Mouse (Mus musculus) MEL (cell line): ENCODE data around the gene Plekhb2. TPM values are rescaled to one million over a fixed set of nuclear protein-coding genes. Genes with fewer than 3 reads are reported as not detected.

ENCODE experiments used
- DNase-seq: peaks from one replicate; pipeline ENCODE4 v3.0.0; 2011; ENCODE audit warnings: low read depth, low spot score
- H3K27ac ChIP-seq: 2 replicates; pipeline ENCODE4 v1.5.1; 2012; ENCODE audit warnings: low read depth, mild to moderate bottlenecking, control low read depth, low read length, moderate library complexity; ENCODE audit not compliant: control insufficient read depth
- H3K27me3 ChIP-seq, 2 experiments: fragments of 150-350 bp in 1 of 2; sonication (generic) in 1 of 2; 2 replicates each; pipeline ENCODE4 v1.6.1; 2012; ENCODE audit warnings: low read length in 2 of 2, mild to moderate bottlenecking in 2 of 2, improper control_type of control experiment in 1 of 2, moderate library complexity in 1 of 2; ENCODE audit not compliant: insufficient read depth in 2 of 2, control insufficient read depth in 1 of 2
- H3K36me3 ChIP-seq, 2 experiments: 2 replicates each; pipeline ENCODE4 v1.6.1; 2012 to 2014; ENCODE audit warnings: low read length in 2 of 2, improper control_type of control experiment in 1 of 2, inconsistent platforms in 1 of 2, mild to moderate bottlenecking in 1 of 2; ENCODE audit not compliant: insufficient read depth in 2 of 2, control insufficient read depth in 1 of 2
- H3K4me1 ChIP-seq, 2 experiments: fragments of 150-350 bp in 1 of 2; sonication (generic) in 1 of 2; 2 replicates each; pipeline ENCODE4 v1.6.1; 2012; ENCODE audit warnings: low read length in 2 of 2, improper control_type of control experiment in 1 of 2, mild to moderate bottlenecking in 1 of 2; ENCODE audit not compliant: insufficient read depth in 2 of 2, control insufficient read depth in 1 of 2
- H3K4me3 ChIP-seq, 2 experiments: fragments of 150-350 bp in 1 of 2; sonication (generic) in 1 of 2; 2 replicates each; pipeline ENCODE4 v1.5.1; 2012; ENCODE audit warnings: low read depth in 2 of 2, low read length in 2 of 2, mild to moderate bottlenecking in 2 of 2, moderate library complexity in 2 of 2, control low read depth in 1 of 2, improper control_type of control experiment in 1 of 2; ENCODE audit not compliant: control insufficient read depth in 1 of 2, insufficient read depth in 1 of 2
- H3K79me2 ChIP-seq: 2 replicates; pipeline ENCODE4 v1.6.1; 2012; ENCODE audit warnings: mild to moderate bottlenecking, low read length, moderate library complexity; ENCODE audit not compliant: control insufficient read depth, poor library complexity, insufficient read depth
- H3K9ac ChIP-seq: 2 replicates; pipeline ENCODE4 v1.6.1; 2012; ENCODE audit warnings: low read depth, mild to moderate bottlenecking, control low read depth, low read length, moderate library complexity; ENCODE audit not compliant: control insufficient read depth, poor library complexity, severe bottlenecking
- H3K9me3 ChIP-seq: fragments of 150-350 bp; sonication (generic); replicated peaks from 2 replicates; pipeline ENCODE4 v1.6.1; 2012; ENCODE audit warnings: mild to moderate bottlenecking, low read length, improper control_type of control experiment, moderate library complexity; ENCODE audit not compliant: insufficient read depth
- CTCF ChIP-seq, 3 experiments: IDR thresholded peaks in 2 of 3; conservative IDR thresholded peaks in 1 of 3; 2 replicates each; pipeline ENCODE4 v1.5.1; 2011 to 2012; ENCODE audit warnings: low read length in 3 of 3, low read depth in 2 of 3, mild to moderate bottlenecking in 2 of 3, improper control_type of control experiment in 1 of 3, inconsistent platforms in 1 of 3, mixed read lengths in 1 of 3, moderate library complexity in 1 of 3; ENCODE audit not compliant: control insufficient read depth in 1 of 3, insufficient read depth in 1 of 3, poor library complexity in 1 of 3, severe bottlenecking in 1 of 3
- ELF1 ChIP-seq: IDR thresholded peaks from 2 replicates; pipeline ENCODE4 v1.6.1; 2014; ENCODE audit warnings: low read depth, mild to moderate bottlenecking, inconsistent platforms, low read length, improper control_type of control experiment, moderate library complexity
- GABPA ChIP-seq: IDR thresholded peaks from 2 replicates; pipeline ENCODE4 v1.6.1; 2012; ENCODE audit warnings: low read depth, mild to moderate bottlenecking, inconsistent platforms, low read length, improper control_type of control experiment, moderate library complexity
- GATA1 ChIP-seq: IDR thresholded peaks from 2 replicates; pipeline ENCODE4 v1.6.1; 2011; ENCODE audit warnings: low read depth, low read length, improper control_type of control experiment
- MAFK ChIP-seq: IDR thresholded peaks from 2 replicates; pipeline ENCODE4 v1.6.1; 2011; ENCODE audit warnings: low read depth, mild to moderate bottlenecking, low read length, improper control_type of control experiment, borderline replicate concordance
- NELFE ChIP-seq: IDR thresholded peaks from 2 replicates; pipeline ENCODE4 v1.6.1; 2011; ENCODE audit warnings: low read depth, low read length, improper control_type of control experiment
- POLR2A ChIP-seq, 2 experiments: IDR thresholded peaks; 2 replicates each; pipeline ENCODE4 v1.6.1; 2011 to 2012; ENCODE audit warnings: low read length in 2 of 2, mild to moderate bottlenecking in 2 of 2, control low read depth in 1 of 2, improper control_type of control experiment in 1 of 2, low read depth in 1 of 2, moderate library complexity in 1 of 2; ENCODE audit not compliant: control insufficient read depth in 1 of 2, insufficient read depth in 1 of 2, poor library complexity in 1 of 2
- RAD21 ChIP-seq: IDR thresholded peaks from 2 replicates; pipeline ENCODE4 v1.6.1; 2011; ENCODE audit warnings: mild to moderate bottlenecking, low read depth, low read length, improper control_type of control experiment
- RCOR1 ChIP-seq: IDR thresholded peaks from 2 replicates; pipeline ENCODE4 v1.6.1; 2012; ENCODE audit warnings: low read depth, mild to moderate bottlenecking, inconsistent platforms, low read length, improper control_type of control experiment
- TCF12 ChIP-seq: IDR thresholded peaks from 2 replicates; pipeline ENCODE4 v1.6.1; 2014; ENCODE audit warnings: low read depth, mild to moderate bottlenecking, inconsistent platforms, low read length, improper control_type of control experiment, moderate library complexity
- USF1 ChIP-seq: IDR thresholded peaks from 2 replicates; pipeline ENCODE4 v1.6.1; 2014; ENCODE audit warnings: low read depth, mild to moderate bottlenecking, inconsistent platforms, low read length, improper control_type of control experiment, moderate library complexity
- ZC3H11A ChIP-seq: IDR thresholded peaks from 2 replicates; pipeline ENCODE4 v1.6.1; 2012; ENCODE audit warnings: low read depth, mild to moderate bottlenecking, inconsistent platforms, low read length, improper control_type of control experiment
- ZMIZ1 ChIP-seq: IDR thresholded peaks from 2 replicates; pipeline ENCODE4 v1.6.1; 2012; ENCODE audit warnings: low read depth, mild to moderate bottlenecking, inconsistent platforms, low read length, improper control_type of control experiment, moderate library complexity
- polyA plus RNA-seq, 2 experiments: library from polyadenylated mRNA; stranded (reverse) in 1 of 2; unstranded in 1 of 2; fragments of >175 nt in 1 of 2; fragments of >200 nt in 1 of 2; gene quantifications; 2 replicates each; pipeline versions ENCODE4 v1.2.1 to v1.2.4; 2012; ENCODE audit warnings: low replicate concordance in 2 of 2, low read depth in 1 of 2; ENCODE audit not compliant: insufficient read length in 2 of 2, insufficient read depth in 1 of 2, missing spikeins in 1 of 2
- total RNA-seq: library from RNA; depleted of rRNA; stranded (reverse); fragments of 300-350 nt; gene quantifications from 2 replicates; pipeline ENCODE4 v1.2.3, GENCODE M21; 2012

Plekhb2 gene
- total and polyA plus RNA-seq, 3 experiments = 16.8 to 22.2 TPM; not detected in 1

DNA sequence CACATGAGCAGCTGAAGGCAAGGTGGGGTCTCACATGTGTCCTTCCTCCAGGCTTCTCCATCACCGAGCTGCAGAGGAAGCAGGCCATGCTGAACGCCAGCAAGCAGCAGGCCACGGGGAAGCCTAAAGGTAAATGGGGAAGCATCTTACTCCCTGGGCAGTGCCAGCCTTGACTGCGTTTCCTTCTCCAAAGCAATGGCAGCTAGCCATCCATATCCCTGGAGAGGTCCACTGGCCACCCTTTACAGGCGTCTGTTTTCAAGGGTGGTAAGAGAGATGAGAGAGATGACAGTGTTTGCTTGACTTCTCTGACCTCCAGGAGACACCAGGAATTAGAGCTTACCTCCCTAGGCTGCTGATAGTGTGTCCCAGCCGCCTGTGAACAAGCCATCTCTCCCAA is 38.7 kb upstream of the Plekhb2 start:
- Histone ChIP-seq H3K9me3 (no peaks in the 10 kb centered on the region), H3K27me3 (no peaks in the 10 kb centered on the region), H3K9ac (no peak overlapping the region), H3K36me3 (no peaks in the 10 kb centered on the region; a peak in 2 of 4 replicates), H3K4me1 (no peaks in the 10 kb centered on the region), H3K27ac (no peak overlapping the region), H3K4me3 (no peak overlapping the region), H3K79me2 (no peaks in the 10 kb centered on the region)
- DNase-seq = no peak
- no peak for TF ChIP-seq TCF12
- no peak for TF ChIP-seq GATA1
- no peak for TF ChIP-seq GABPA
- no peak for TF ChIP-seq USF1
- TF ChIP-seq CTCF (IDR thresholded peaks at IDR 0.05 in 2 of 3, conservative IDR thresholded peaks at IDR 0.05 in 1 of 3; ENCODE audit: control insufficient read depth in 1 of 3, insufficient read depth in 1 of 3, low read depth in 2 of 3, low read length in 3 of 3, poor library complexity in 1 of 3, severe bottlenecking in 1 of 3) = no peak
- no peak for TF ChIP-seq ELF1
- no peak for TF ChIP-seq MAFK

DNA sequence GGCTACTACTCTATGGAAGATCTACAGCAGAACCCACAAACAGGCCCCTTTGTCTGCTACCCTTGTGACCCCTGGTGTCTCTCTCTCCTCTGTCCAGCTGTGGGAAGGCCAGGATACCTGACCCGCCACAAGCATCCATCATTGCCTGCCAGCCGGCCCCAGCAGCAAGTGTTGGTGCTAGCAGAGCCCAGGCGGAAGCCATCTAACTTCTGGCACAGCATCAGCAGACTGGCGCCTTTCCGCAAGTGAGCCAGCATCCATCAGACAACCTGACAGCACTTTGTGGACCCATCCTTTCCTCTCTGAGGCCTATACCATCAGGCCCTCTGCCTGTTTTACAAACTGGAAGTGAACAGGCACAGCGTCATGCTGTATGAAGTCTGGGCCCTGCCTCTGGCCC is 38.2 kb upstream of the Plekhb2 start:
- no peaks in the 10 kb centered on the region for H3K27me3 ChIP-seq
- H3K79me2 ChIP-seq = no peaks in the 10 kb centered on the region
- no peak for DNase-seq
- H3K27ac ChIP-seq = no peak overlapping the region
- no peaks in the 10 kb centered on the region for H3K9me3 ChIP-seq
- H3K4me3 ChIP-seq = no peak overlapping the region
- no peak overlapping the region for H3K9ac ChIP-seq
- 0 out of 4 replicates have a peak, but pooled peaks of 1 of the 2 experiments have one; percentile 2 for TF ChIP-seq POLR2A (IDR thresholded peaks at IDR 0.05; ENCODE audit: control insufficient read depth in 1 of 2, insufficient read depth in 1 of 2, low read depth in 1 of 2, low read length in 2 of 2, poor library complexity in 1 of 2)
- TF ChIP-seq GATA1 = no peak
- no peak for TF ChIP-seq NELFE
- no peak for TF ChIP-seq RAD21
- TF ChIP-seq RCOR1 = no peak
- no peak for TF ChIP-seq ZMIZ1
- H3K36me3 ChIP-seq = no peaks in the 10 kb centered on the region; a peak in 2 of 4 replicates
- H3K4me1 ChIP-seq = no peaks in the 10 kb centered on the region

- no peaks in the 10 kb centered on the region for H3K9me3 ChIP-seq
- no peaks in the 10 kb centered on the region for H3K79me2 ChIP-seq
- H3K4me3 ChIP-seq = no peak overlapping the region
- H3K9ac ChIP-seq = no peak overlapping the region
- TF ChIP-seq CTCF (IDR thresholded peaks at IDR 0.05 in 2 of 3, conservative IDR thresholded peaks at IDR 0.05 in 1 of 3; ENCODE audit: control insufficient read depth in 1 of 3, insufficient read depth in 1 of 3, low read depth in 2 of 3, low read length in 3 of 3, poor library complexity in 1 of 3, severe bottlenecking in 1 of 3) (peak in 1 of 3 experiments; percentile 4; a peak in 1 of 6 replicates), ZC3H11A (no peak)
- H3K36me3 ChIP-seq = no peaks in the 10 kb centered on the region; a peak in 2 of 4 replicates
- no peaks in the 10 kb centered on the region for H3K4me1 ChIP-seq
- no peaks in the 10 kb centered on the region for H3K27me3 ChIP-seq
- H3K27ac ChIP-seq = no peak overlapping the region
- no peak for DNase-seq
Measured at GRCm38 (mm10) chr1:34812407-34813247, 37.1 kb upstream of the Plekhb2 start.
